Mouse (Mus musculus) liver, postnatal 0 days (tissue): Measurements from ENCODE around the gene Nanos1. TPM values are rescaled to one million over a fixed set of nuclear protein-coding genes. Genes with fewer than 3 reads are reported as not detected.
A peak's percentile ranks its signal among the peaks of the same experiment; 100 is the strongest.

Experiments used
- ATAC-seq: fragments of 200-750 bp; cut with Nextera tagmentation; 2 replicates; pipeline ENCODE4 v1.8.0; 2017; ENCODE audit warnings: mild to moderate bottlenecking, moderate library complexity
- DNase-seq: peaks from one replicate; pipeline ENCODE4 v3.0.0-alpha.2; 2016
- H3K27ac ChIP-seq: fragments of 300-500 bp; sonication (generic); 2 replicates; pipeline ENCODE4 v1.5.1; 2014; ENCODE audit warnings: antibody characterized with exemption, moderate library complexity, mild to moderate bottlenecking, low read depth
- H3K27me3 ChIP-seq: fragments of 300-500 bp; sonication (generic); 2 replicates; pipeline ENCODE4 v1.6.1; 2014; ENCODE audit warnings: low read length, control low read depth, mixed read lengths; ENCODE audit not compliant: insufficient read depth
- H3K36me3 ChIP-seq: fragments of 300-500 bp; sonication (generic); replicated peaks from 2 replicates; pipeline ENCODE4 v1.6.1; 2014; ENCODE audit warnings: mild to moderate bottlenecking, control low read depth, low read length, moderate library complexity, mixed read lengths; ENCODE audit not compliant: insufficient read depth
- H3K4me1 ChIP-seq: fragments of 300-500 bp; sonication (generic); 2 replicates; pipeline ENCODE4 v1.6.1; 2014; ENCODE audit warnings: antibody characterized with exemption, mild to moderate bottlenecking, control low read depth; ENCODE audit not compliant: insufficient read depth
- H3K4me2 ChIP-seq: fragments of 300-500 bp; sonication (generic); 2 replicates; pipeline ENCODE4 v1.6.1; 2014; ENCODE audit warnings: low read depth, mild to moderate bottlenecking, low read length, moderate library complexity, mixed read lengths
- H3K4me3 ChIP-seq: fragments of 300-500 bp; sonication (generic); 2 replicates; pipeline ENCODE4 v1.5.1; 2014; ENCODE audit warnings: low read depth, low read length
- H3K9ac ChIP-seq: fragments of 300-500 bp; sonication (generic); replicated peaks from 2 replicates; pipeline ENCODE4 v1.6.1; 2014; ENCODE audit warnings: mild to moderate bottlenecking, moderate library complexity
- H3K9me3 ChIP-seq: fragments of 300-500 bp; sonication (generic); 2 replicates; pipeline ENCODE4 v1.6.1; 2016; ENCODE audit warnings: mild to moderate bottlenecking, control low read depth, low read length, mixed read lengths
- CTCF ChIP-seq: sonication (generic); IDR thresholded peaks from 2 replicates; pipeline ENCODE4 v1.5.1; 2016; ENCODE audit warnings: antibody characterized with exemption, low read depth
- EP300 ChIP-seq: IDR thresholded peaks from 2 replicates; pipeline ENCODE4 v1.6.1; 2016; ENCODE audit warnings: antibody characterized with exemption, low read depth, mild to moderate bottlenecking
- WGBS: fragments of 180-500 bp; shearing (Covaris S2); extraction: QIAGEN DNeasy Blood & Tissue Kit; methylation state at CpG from one replicate; pipeline ENCODE4 v1.1.7; 2014; ENCODE audit not compliant: insufficient replicate concordance; 5-methylcytosine and 5-hydroxymethylcytosine counted together
- microRNA-seq: library from miRNA; unstranded; fragments of <30 nt; microRNA quantifications from one replicate; pipeline ENCODE4, GENCODE M21; 2016
- polyA plus RNA-seq: library from polyadenylated mRNA; unstranded; fragments of >200 nt; fragmentation: Nextera tagmentation; extraction: Ambion mirVana; gene quantifications from 2 replicates; pipeline ENCODE4 v1.2.1, GENCODE M21; 2015

Gene Nanos1
- polyA plus RNA-seq, 1 experiment from 2014 or later = 0.46 TPM

DNA sequence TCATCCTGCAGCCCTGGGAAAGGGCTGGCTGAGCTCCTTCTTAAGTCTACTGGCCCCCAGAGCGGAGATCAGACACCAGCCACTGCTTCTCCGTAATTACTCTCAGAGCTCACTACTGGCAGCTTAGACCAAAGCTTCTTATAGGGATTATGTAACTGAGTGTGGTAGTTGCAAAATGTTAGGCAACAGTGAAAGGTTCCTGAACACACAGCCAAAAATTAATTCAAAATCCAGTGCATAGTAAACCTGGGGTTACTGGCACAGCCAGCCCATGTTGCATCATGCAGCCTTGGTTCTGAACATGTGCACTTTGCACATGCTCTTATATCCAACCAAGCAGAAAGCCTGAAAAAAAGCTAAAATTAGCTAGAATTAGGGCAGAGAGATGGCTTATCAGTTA lies 39.5 kb downstream of the Nanos1 start:
- WGBS = 59% methylated on average over 2 of the region's 2 CpGs
- Histone ChIP-seq H3K4me1 (peaks cover 20% of the 10 kb centered on the region), H3K9me3 (no peaks in the 10 kb centered on the region), H3K9ac (no peak overlapping the region), H3K27me3 (no peaks in the 10 kb centered on the region), H3K4me2 (no peak overlapping the region), H3K4me3 (no peak overlapping the region), H3K36me3 (no peaks in the 10 kb centered on the region), H3K27ac (peak overlapping the region; percentile 79)
- DNase-seq (peak; percentile 56), ATAC-seq (peak; percentile 48)
- TF ChIP-seq CTCF (no peak), EP300 (peak; percentile 63)

DNA sequence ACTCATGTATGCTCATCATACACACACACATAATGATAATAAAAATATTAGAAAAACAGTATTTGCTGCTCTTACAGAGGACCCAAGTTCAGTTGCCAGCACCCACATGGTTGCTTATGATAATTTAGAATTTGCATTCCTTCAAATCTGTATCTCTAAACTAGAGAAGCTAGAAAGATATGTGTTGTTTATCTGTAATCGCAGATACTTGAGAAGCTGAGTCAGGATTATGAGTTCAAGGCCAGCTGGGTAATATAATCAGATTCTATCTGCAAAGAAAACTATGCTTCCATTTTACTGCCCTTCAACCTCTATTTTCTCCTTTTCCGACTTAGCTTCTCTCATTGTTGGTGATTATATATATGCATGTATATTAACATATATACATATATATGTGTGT lies 41.6 kb downstream of the Nanos1 start:
- H3K27me3 ChIP-seq = no peaks in the 10 kb centered on the region
- no peak overlapping the region for H3K27ac ChIP-seq
- no peak for TF ChIP-seq EP300
- no peak for TF ChIP-seq CTCF
- ATAC-seq (no peak), DNase-seq (no peak)
- H3K9ac ChIP-seq = no peak overlapping the region
- H3K4me1 ChIP-seq = peaks cover 13% of the 10 kb centered on the region
- no peaks in the 10 kb centered on the region for H3K36me3 ChIP-seq
- H3K4me3 ChIP-seq = no peak overlapping the region
- H3K4me2 ChIP-seq = no peak overlapping the region
- 89% methylated on average over 2 of the region's 2 CpGs for WGBS
- H3K9me3 ChIP-seq = no peaks in the 10 kb centered on the region

- DNase-seq = peak; percentile 42
- peak; percentile 76 for ATAC-seq
- TF ChIP-seq CTCF = no peak
- TF ChIP-seq EP300 = peak; percentile 94
- Histone ChIP-seq H3K9ac (no peak overlapping the region), H3K27ac (peak overlapping the region; percentile 71), H3K4me2 (peak overlapping the region; percentile 38), H3K36me3 (no peaks in the 10 kb centered on the region), H3K4me3 (no peak overlapping the region), H3K27me3 (no peaks in the 10 kb centered on the region), H3K9me3 (no peaks in the 10 kb centered on the region), H3K4me1 (peaks cover 13% of the 10 kb centered on the region; the same call in 1 of the 2 replicates)
- 51% methylated on average over 7 of the region's 7 CpGs for WGBS
Measured at GRCm38 (mm10) chr19:60799867-60800569, 44.2 kb downstream of the Nanos1 start.

DNA sequence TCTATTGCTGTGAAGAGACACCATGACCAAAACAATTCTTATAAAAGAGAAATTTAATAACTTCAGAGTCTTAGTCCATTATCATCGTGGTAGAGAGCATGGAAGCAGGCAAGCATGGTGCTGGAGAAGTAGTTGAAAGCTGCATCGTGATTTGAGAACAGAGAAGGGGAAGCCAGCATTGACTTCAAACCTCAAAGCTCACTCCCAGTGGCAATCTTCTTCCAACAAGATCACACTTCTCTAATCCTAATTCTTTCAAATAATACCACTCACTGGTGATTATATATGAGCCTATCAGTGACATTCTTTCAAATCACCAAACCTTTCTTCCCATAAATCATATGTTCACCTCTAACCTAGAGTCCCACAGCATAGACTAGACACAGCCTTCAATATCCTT lies 49.1 kb downstream of the Nanos1 start:
- no peak overlapping the region for H3K27ac ChIP-seq
- no peak overlapping the region for H3K4me3 ChIP-seq
- H3K9me3 ChIP-seq = no peaks in the 10 kb centered on the region
- peaks cover 2% of the 10 kb centered on the region; the same call in 1 of the 2 replicates for H3K4me1 ChIP-seq
- H3K27me3 ChIP-seq = no peaks in the 10 kb centered on the region
- no peak overlapping the region for H3K9ac ChIP-seq
- ATAC-seq = no peak
- no peak overlapping the region for H3K4me2 ChIP-seq
- 40% methylated on average over 2 of the region's 2 CpGs for WGBS
- H3K36me3 ChIP-seq = no peaks in the 10 kb centered on the region
- no peak for DNase-seq
- TF ChIP-seq CTCF = no peak

Small RNA genes within 50 kb of the gene (microRNA-seq; reads per million reads assigned to microRNA genes)
- gene mmu-mir-3084-1 = not detected

Other genes starting within 250 kb of the Nanos1 start
- 7.8 and 8.6 TPM in 2 replicates for gene Cacul1, start 175.0 kb upstream of the Nanos1 start, polyA plus RNA-seq
- 48.7 and 54.8 TPM in 2 replicates for gene Eif3a, start 34.7 kb downstream of the Nanos1 start, polyA plus RNA-seq
- gene Fam45a, start 55.6 kb downstream of the Nanos1 start, polyA plus RNA-seq = 17.3 and 18.9 TPM in 2 replicates
- 0.47 and 0.79 TPM in 2 replicates for gene Sfxn4, start 105.5 kb downstream of the Nanos1 start, polyA plus RNA-seq
- 171 and 182 TPM in 2 replicates for gene Prdx3, start 118.6 kb downstream of the Nanos1 start, polyA plus RNA-seq
- gene Grk5, start 133.8 kb downstream of the Nanos1 start, polyA plus RNA-seq = 0.47 TPM in 2 replicates